Mouse (Mus musculus) megakaryocyte, adult 5-6 weeks (primary cell): ENCODE results near the gene Dab2ip. TPM values are rescaled to one million over a fixed set of nuclear protein-coding genes. Genes with fewer than 3 reads are reported as not detected.

Experiments
- ATAC-seq: 2 replicates; pipeline ENCODE4 v1.8.0; 2016; ENCODE audit warnings: mild to moderate bottlenecking, inconsistent platforms; ENCODE audit not compliant: poor library complexity, severe bottlenecking
- total RNA-seq, 2 experiments: library from RNA; stranded (forward) in 1 of 2; stranded (reverse) in 1 of 2; fragments of 153-499, 151-499 nt in 1 of 2; fragments of 221-1000, 200-1000 nt in 1 of 2; gene quantifications; 2 replicates each; pipeline versions ENCODE4 v1.2.3 to v1.2.4; 2015 to 2017

Gene Dab2ip
- total RNA-seq, 2 experiments from 2014 or later, result 2.7 to 3.7 TPM

GRCm38 (mm10) chr2:35621225-35621519 lies 63.1 kb downstream of the Dab2ip start:
- ATAC-seq, result no peak

- ATAC-seq, result no peak
Measured at GRCm38 (mm10) chr2:35621796-35622195, 63.7 kb downstream of the Dab2ip start.

GRCm38 (mm10) chr2:35622261-35623103 lies 64.4 kb downstream of the Dab2ip start:
- 0 out of 2 replicates have a peak, but pooled peaks have one; percentile 8 for ATAC-seq

GRCm38 (mm10) chr2:35623104-35623377 lies 65.0 kb downstream of the Dab2ip start:
- peak; percentile 51 for ATAC-seq

- ATAC-seq, result no peak
Measured at GRCm38 (mm10) chr2:35623431-35624148, 65.5 kb downstream of the Dab2ip start.

GRCm38 (mm10) chr2:35624380-35625006 lies 66.4 kb downstream of the Dab2ip start:
- ATAC-seq, result no peak

- no peak for ATAC-seq
Measured at GRCm38 (mm10) chr2:35625007-35625380, 66.9 kb downstream of the Dab2ip start.

GRCm38 (mm10) chr2:35625526-35625925 lies 67.5 kb downstream of the Dab2ip start:
- no peak for ATAC-seq

- ATAC-seq, result no peak
Measured at GRCm38 (mm10) chr2:35626181-35626727, 68.2 kb downstream of the Dab2ip start.

GRCm38 (mm10) chr2:35627298-35627898 lies 69.3 kb downstream of the Dab2ip start:
- no peak for ATAC-seq

- no peak for ATAC-seq
Measured at GRCm38 (mm10) chr2:35628052-35628451, 70.0 kb downstream of the Dab2ip start.

GRCm38 (mm10) chr2:35628656-35629055 lies 70.6 kb downstream of the Dab2ip start:
- ATAC-seq, result no peak

- no peak for ATAC-seq
Measured at GRCm38 (mm10) chr2:35629126-35629525, 71.1 kb downstream of the Dab2ip start.

GRCm38 (mm10) chr2:35633392-35633791 lies 75.3 kb downstream of the Dab2ip start:
- ATAC-seq, result no peak

- ATAC-seq, result no peak
Measured at GRCm38 (mm10) chr2:35634963-35635362, 76.9 kb downstream of the Dab2ip start.

GRCm38 (mm10) chr2:35635541-35635940 lies 77.5 kb downstream of the Dab2ip start:
- no peak for ATAC-seq

- ATAC-seq, result no peak
Measured at GRCm38 (mm10) chr2:35637880-35638535, 79.9 kb downstream of the Dab2ip start.

GRCm38 (mm10) chr2:35639799-35640198 lies 81.7 kb downstream of the Dab2ip start:
- ATAC-seq, result no peak

- no peak for ATAC-seq
Measured at GRCm38 (mm10) chr2:35640576-35640975, 82.5 kb downstream of the Dab2ip start.

- ATAC-seq, result no peak
Measured at GRCm38 (mm10) chr2:35642224-35642623, 84.2 kb downstream of the Dab2ip start.

GRCm38 (mm10) chr2:35646553-35646952 lies 88.5 kb downstream of the Dab2ip start:
- ATAC-seq, result no peak
